Mouse (Mus musculus): ENCODE data around the gene Atg14. TPM values are rescaled to one million over a fixed set of nuclear protein-coding genes. Genes with fewer than 3 reads are reported as not detected.

Atg14 gene
- polyA plus RNA-seq, 1 experiment from 2014 or later = 19.5 TPM

DNA sequence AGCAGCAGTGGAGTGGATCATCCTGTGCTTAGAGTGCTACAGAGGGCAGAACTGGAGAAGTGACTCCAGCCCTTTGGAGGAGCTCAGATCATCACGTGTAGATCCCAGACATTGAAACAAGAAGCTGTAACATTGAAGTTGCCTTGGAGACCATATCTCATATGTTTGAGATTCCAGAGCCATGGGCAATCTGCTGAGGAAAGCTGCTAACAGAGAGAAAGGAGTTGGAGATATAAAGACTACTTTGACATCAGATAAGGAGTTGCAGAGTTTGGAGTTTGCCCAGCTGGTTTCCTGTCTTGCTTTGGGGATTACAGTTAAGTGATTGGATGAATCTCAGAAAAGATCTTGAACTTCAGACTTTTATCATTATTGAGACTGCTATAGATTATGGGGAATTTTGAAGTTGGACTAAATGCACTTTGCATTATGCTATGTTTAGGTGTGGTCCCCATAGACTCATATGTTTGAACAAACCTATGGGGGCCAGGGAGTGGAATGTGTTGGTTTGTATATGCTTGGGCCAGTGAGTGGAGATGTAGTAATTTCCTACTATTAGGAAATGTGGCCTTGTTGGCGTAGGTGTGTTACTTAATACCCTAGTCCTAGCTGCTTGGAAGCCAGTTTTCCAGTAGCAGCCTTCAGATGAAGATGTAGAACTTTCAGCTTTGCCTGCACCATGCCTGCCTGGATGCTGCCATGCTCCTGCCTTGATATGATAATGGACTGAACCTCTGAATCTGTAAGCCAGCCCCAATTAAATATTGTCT, 76.7 kb downstream of the Atg14 start:
- H3K9ac ChIP-seq (ENCODE audit: low read length) = no peak overlapping the region
- DNase-seq (ENCODE audit: low spot score) (no peak), ATAC-seq (ENCODE audit: insufficient number of reproducible peaks, low FRiP score, low TSS enrichment, low read depth) (no peak)
- H3K27me3 ChIP-seq (ENCODE audit: control insufficient read depth, insufficient read depth, low read length) = no peaks in the 10 kb centered on the region
- peaks cover 8% of the 10 kb centered on the region; the same call in 1 of the 2 replicates for H3K4me1 ChIP-seq (ENCODE audit: control insufficient read depth, insufficient read depth, low read length)
- no peak overlapping the region for H3K4me3 ChIP-seq (ENCODE audit: low read depth, low read length)
- 88% methylated on average over 2 of the region's 2 CpGs for WGBS
- H3K36me3 ChIP-seq (ENCODE audit: control insufficient read depth, insufficient read depth, low read length) = no peaks in the 10 kb centered on the region
- no peak overlapping the region for H3K4me2 ChIP-seq (ENCODE audit: low read depth, severe bottlenecking)
- no peaks in the 10 kb centered on the region for H3K9me3 ChIP-seq (ENCODE audit: control insufficient read depth, low read length)
- H3K27ac ChIP-seq (replicated peaks; ENCODE audit: low read depth, low read length) = no peak overlapping the region

Other genes with a start within 250 kb of the Atg14 start
- 0.63 and 1.1 TPM in 2 replicates for gene Lgals3, start 202.9 kb downstream of the Atg14 start, polyA plus RNA-seq (2014; fragmentation: Nextera tagmentation; extraction: Ambion mirVana)
- gene Dlgap5, start 152.2 kb downstream of the Atg14 start, polyA plus RNA-seq (2014; fragmentation: Nextera tagmentation; extraction: Ambion mirVana) = 79.6 and 81.0 TPM in 2 replicates
- gene Fbxo34, start 120.2 kb downstream of the Atg14 start, polyA plus RNA-seq (2014; fragmentation: Nextera tagmentation; extraction: Ambion mirVana) = 27.2 and 29.1 TPM in 2 replicates
- 70.6 and 75.0 TPM in 2 replicates for gene Ktn1, start 77.8 kb upstream of the Atg14 start, polyA plus RNA-seq (2014; fragmentation: Nextera tagmentation; extraction: Ambion mirVana)